Mouse (Mus musculus) lung, adult 18-20 months (tissue): Measurements from ENCODE around the gene Timm10.

ENCODE experiments used
- DNase-seq, 2 experiments: peaks; one replicate each; pipeline ENCODE4 v3.0.0; 2022; ENCODE audit warnings: mixed read lengths in 2 of 2

Gene Timm10

DNA sequence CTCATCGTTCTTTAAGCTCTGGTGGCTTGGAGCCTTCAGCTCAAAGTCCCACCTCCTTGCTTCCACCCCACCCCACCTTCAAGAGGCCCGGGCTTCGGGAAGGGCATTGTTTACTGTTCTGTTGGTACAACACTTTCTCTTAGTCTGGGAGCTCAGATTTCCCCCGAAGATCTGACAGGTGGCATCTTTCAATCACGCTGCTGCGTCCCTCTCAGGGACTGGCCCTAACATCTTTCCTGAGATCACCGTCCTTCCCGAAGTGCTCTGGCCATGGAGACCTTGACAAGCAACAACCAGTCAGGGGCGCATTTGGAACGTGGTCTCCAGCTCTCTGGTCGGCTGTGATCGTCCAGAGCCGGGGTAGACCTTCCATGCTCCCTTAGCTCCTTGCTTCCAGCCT, 4.2 kb upstream of the Timm10 start, which contains the start of gene Smtnl1:
TSS of gene Smtnl1 (minus strand) at position 101 of the 400 bp plus-strand sequence.
- DNase-seq: no peak

- DNase-seq: no peak
These were observed 3.6 kb upstream of the Timm10 start for GRCm38 (mm10) chr2:84823237-84823636.

- no peak for DNase-seq
These were observed 605 bp downstream of the Timm10 start for GRCm38 (mm10) chr2:84827283-84827920.

DNA sequence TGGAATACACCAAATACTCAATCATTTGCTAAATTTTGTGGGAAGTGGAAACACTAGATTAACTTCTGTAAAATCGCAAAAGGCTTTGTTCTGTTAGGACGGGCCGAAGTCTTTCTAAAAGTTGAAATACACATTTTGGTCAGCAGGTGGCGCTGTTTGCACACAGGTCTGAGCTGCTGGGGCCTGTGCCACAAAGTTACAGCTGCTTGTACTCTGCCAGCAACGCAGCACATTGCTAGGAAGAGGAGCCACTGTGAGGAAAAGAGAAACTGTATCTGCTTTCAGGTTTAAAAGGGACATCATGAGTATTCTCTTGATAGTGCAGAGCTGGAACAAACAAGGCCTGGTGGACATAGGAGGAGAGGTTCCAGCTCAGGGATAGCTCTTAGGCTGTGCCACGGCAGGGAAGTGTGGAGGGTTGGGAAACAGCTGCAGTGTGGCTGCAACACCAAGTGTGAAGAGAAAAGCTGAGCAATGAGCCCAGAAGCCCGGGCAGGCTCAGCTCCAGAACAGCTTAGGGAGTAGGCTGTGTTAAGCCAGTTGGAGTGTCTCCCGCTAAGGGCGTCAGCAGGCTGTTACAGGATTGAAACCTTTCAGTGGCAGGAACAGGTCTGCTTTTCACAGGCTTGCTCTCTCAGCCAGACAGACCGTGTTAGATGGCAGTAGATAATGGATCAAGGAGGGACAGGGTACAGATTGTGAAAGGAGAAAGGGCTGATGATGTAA, 5.0 kb downstream of the Timm10 start:
- peak; percentile 76 to 78 for DNase-seq

GRCm38 (mm10) chr2:84837107-84837506, 10.3 kb downstream of the Timm10 start:
- DNase-seq: no peak

- no peak for DNase-seq
These were observed 11.2 kb downstream of the Timm10 start for GRCm38 (mm10) chr2:84837817-84838592.

DNA sequence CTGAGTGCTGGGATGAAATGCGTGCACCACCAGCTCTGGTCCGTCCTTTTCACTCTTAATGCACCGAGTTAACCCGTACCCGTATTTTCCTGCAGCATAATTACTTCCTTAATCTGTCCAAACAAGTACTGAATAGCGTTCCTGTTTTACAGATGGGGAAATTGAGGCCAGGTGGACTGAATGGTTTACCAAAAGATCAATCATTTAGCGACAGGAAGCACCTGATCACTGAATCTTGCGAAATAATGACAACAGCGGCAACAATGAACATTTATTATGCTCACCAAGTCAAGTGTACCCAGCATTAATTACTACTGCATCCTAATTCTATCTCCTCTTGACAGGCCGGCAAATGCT, 11.8 kb downstream of the Timm10 start, which contains the start of gene Slc43a1:
TSS of gene Slc43a1 (plus strand) at position 258 of the 357 bp plus-strand sequence.
- no peak for DNase-seq

- peak; percentile 13 to 25 for DNase-seq
These were observed 12.5 kb downstream of the Timm10 start for GRCm38 (mm10) chr2:84838993-84839980.

- DNase-seq: peak; percentile 32 to 39
These were observed 13.4 kb downstream of the Timm10 start for GRCm38 (mm10) chr2:84840016-84840747.

DNA sequence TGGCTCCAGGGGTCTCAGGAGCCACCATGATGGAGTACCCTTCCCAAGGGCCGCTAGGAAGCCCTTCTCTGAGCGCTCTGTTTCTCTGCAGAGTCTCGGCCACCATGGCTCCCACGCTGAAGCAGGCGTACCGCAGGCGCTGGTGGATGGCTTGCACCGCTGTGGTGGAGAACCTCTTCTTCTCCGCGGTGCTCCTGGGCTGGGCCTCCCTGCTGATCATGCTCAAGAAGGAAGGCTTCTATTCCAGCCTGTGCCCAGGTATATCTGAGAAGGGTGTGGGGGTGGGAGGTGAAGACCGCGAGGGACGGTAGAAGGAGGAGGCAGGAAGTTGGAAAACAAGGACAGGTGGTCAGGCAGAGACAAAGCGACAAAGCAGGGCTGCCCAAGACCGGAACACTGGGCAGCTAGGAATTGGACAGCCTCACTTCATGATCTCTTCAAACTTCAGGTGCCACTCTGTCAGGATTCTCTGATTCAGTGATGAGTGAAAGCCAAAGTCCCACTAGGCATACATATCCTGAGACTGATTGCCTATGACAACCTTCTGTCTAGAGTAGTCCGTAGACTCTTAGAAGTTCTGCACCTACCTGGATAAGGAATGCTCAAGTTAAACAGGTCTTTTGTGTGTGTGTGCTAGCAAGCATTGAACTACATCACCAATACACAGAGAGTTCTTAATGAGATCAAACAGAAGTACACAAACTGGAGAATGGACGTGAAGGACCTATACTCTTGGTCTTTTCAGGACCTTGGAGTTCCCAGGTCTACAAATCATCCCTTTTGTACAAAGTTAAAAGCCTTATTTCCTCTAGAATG, 14.2 kb downstream of the Timm10 start:
- no peak for DNase-seq

DNA sequence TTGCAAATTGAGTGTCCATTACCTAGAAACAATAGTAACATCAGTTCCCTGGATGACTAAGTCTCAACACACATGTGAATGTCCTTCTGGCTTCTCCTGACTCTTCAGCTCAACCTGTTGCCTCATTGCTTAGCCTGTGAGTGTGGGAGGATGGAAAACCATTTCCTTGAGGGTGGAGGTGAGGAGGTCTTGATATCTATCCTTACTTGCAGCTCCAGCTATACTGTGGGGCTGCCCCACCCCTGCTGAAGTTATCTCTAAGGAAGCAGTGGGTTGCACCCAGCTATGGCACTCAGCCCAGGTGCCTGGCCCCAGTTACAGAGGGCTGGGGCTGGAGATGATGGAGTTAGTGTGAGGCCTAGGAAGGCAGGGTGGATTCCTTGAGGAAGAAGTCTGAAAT, 15.1 kb downstream of the Timm10 start:
- DNase-seq: peak in 1 of 2 experiments; percentile 20

DNA sequence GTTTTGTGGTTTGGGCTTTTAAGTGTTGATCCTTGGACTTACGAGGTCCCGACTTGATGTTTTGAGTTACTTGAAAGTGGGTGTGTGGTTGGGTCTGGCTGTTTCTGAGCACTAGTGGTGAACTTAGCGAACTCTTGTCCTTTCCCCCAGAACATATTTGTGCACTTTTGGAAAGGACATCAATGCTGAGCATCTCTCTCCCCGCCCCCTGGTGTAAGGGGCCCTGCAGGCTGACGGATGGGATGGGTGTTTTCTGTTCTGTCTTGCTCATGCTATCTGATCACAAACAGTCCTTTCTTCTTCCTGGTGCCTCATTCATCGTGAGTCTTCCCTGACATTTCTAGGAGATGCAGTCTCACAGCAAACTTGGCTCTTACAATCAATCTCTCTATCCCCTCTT, 16.9 kb downstream of the Timm10 start:
- no peak for DNase-seq

- no peak for DNase-seq
These were observed 18.4 kb downstream of the Timm10 start for GRCm38 (mm10) chr2:84845226-84845625.

DNA sequence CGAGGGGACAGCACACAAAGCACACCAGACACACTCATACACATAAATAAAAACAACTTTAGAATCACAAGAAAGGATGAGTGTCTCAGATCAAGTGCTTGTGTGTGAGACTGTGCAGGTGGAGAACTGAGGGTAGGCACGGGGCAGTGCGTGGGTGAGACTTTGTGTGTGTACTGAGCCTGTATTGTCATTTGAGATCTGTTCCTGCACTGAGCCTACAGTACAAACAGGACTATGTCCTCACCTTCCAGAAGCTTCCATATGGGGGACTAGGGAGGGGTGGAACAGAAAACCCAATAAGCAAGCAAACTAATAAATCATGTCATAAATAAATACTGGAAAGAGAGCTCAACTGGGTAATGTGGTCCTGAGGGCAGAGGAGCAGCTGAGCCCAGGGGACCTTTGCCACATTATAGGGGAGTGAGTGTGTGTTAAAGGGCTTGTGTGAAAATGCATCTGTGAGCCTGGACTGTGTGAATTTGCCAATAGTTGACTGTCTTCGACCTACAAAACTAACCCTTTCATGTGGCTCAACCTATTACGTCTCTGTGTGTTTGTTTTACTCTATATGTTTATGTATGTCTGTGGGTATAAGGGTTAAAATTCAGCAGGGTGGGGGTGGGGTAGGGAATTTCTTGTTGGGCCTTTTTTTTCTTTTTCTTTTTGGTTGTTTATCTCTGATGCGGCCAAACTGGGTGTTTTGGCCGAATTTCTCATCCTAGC, 23.8 kb downstream of the Timm10 start:
- no peak for DNase-seq

GRCm38 (mm10) chr2:84851130-84852040, 24.6 kb downstream of the Timm10 start:
- peak; percentile 74 to 81 for DNase-seq

DNA sequence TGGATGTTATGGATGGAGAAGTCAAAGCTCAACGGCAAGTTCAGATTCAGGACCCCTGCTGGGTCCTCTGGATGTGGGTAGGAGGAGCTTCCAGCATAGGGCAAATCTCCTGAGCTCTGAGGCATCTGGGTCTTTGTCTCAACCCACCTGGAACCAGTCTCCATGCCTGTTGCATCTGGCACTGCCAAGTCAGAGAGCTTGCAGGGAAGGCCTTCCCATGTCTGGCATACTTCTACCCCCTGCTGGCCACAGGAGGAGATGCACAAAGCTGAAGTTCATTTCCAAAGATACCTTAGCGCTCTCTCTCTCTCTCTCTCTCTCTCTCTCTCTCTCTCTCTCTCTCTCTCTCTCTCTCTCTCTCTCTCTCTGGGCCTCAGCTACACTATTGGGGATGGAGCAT, 28.9 kb downstream of the Timm10 start:
- peak; percentile 50 to 51 for DNase-seq

GRCm38 (mm10) chr2:84858551-84858950, 31.8 kb downstream of the Timm10 start:
- DNase-seq: no peak

GRCm38 (mm10) chr2:84859991-84860780, 33.4 kb downstream of the Timm10 start:
- no peak for DNase-seq
